In the genomic region with DNA sequence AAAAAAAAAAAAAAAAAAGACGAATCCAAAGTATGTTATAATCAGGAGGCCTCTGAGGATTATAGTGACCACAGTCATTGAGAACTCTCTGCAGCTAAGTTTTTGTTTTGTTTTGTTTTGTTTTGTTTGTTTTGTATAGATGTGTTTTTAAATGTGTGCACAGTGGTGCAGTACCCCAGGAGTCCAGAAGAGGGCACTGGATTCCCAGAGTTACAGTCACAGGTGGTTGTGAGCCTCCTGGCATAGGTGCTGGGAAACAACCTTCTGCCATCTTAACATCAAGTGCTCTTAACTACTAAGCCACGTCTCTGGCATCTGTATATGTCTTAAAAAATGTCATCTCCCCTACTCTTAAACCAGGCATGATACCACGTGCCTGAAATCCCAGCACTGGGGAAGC, we compare ENCODE assay signal across 9 mouse cellular contexts. TPM values are rescaled to one million over a fixed set of nuclear protein-coding genes. Genes with fewer than 3 reads are reported as not detected.
DNase-seq lines count a peak whose midpoint lies in the region; ATAC-seq lines count a peak whose summit lies in the region.
"Had no signal": no experiment of that assay in that cellular context is flagged by ENCODE, and none has a peak within 500 bp of the region (broad histone marks: within the 10 kb centered on the region; RNA-seq: fewer than 3 reads in every experiment).

No protein-coding gene starts in this region.

- H3K4me1 ChIP-seq in forebrain, embryonic 14.5 days (ENCODE audit: control insufficient read depth, insufficient read depth, low read length), result no peaks in the 10 kb centered on the region
- H3K4me1 ChIP-seq in forebrain, embryonic 13.5 days, result no peaks in the 10 kb centered on the region
- no peaks in the 10 kb centered on the region for H3K4me1 ChIP-seq in hindbrain, embryonic 13.5 days (replicated peaks)

- ATAC-seq in forebrain, embryonic 14.5 days, result 0 out of 2 replicates have a peak, but pooled peaks have one; percentile 16
- no peak for ATAC-seq in forebrain, embryonic 13.5 days
- no peak for ATAC-seq in hindbrain, embryonic 13.5 days (ENCODE audit: low FRiP score)

- H3K9ac ChIP-seq in forebrain, embryonic 14.5 days (ENCODE audit: low read length), result no peak overlapping the region
- no peak overlapping the region for H3K9ac ChIP-seq in forebrain, embryonic 13.5 days
- no peak overlapping the region for H3K9ac ChIP-seq in hindbrain, embryonic 13.5 days

- H3K27ac ChIP-seq in forebrain, embryonic 14.5 days (ENCODE audit: low read depth, low read length), result no peak overlapping the region
- no peak overlapping the region for H3K27ac ChIP-seq in forebrain, embryonic 13.5 days
- no peak overlapping the region for H3K27ac ChIP-seq in hindbrain, embryonic 13.5 days

- WGBS in forebrain, embryonic 14.5 days, result 50% methylated on average over 3 of the region's 3 CpGs
- WGBS in forebrain, embryonic 13.5 days, result 48% methylated on average over 3 of the region's 3 CpGs
- WGBS in hindbrain, embryonic 13.5 days, result 53% methylated on average over 3 of the region's 3 CpGs

- DNase-seq in forebrain, embryonic 14.5 days (ENCODE audit: low spot score), result peak; percentile 59
- peak; percentile 54 for DNase-seq in right cerebral cortex, postnatal 4 days
- DNase-seq in right cerebral cortex, adult 18-20 months, result no peak
- peak; percentile 28 for DNase-seq in embryo, embryonic 11 days
- peak; percentile 48 for DNase-seq in retina, postnatal 1 day
- DNase-seq in frontal cortex, postnatal 10 days (ENCODE audit: low spot score in 2 of 2), result no peak

- H3K27me3 ChIP-seq in forebrain, embryonic 14.5 days (replicated peaks; ENCODE audit: control insufficient read depth, insufficient read depth, low read length), result no peaks in the 10 kb centered on the region
- no peaks in the 10 kb centered on the region for H3K27me3 ChIP-seq in forebrain, embryonic 13.5 days
- no peaks in the 10 kb centered on the region for H3K27me3 ChIP-seq in hindbrain, embryonic 13.5 days

- H3K4me3 ChIP-seq in forebrain, embryonic 14.5 days (ENCODE audit: low read depth, low read length), result no peak overlapping the region
- H3K4me3 ChIP-seq in forebrain, embryonic 13.5 days, result no peak overlapping the region
- H3K4me3 ChIP-seq in hindbrain, embryonic 13.5 days, result no peak overlapping the region

- H3K36me3 ChIP-seq in forebrain, embryonic 14.5 days (ENCODE audit: control insufficient read depth, insufficient read depth, low read length), result peaks cover 88% of the 10 kb centered on the region
- H3K36me3 ChIP-seq in forebrain, embryonic 13.5 days (ENCODE audit: poor library complexity, severe bottlenecking), result peaks cover 90% of the 10 kb centered on the region
- H3K36me3 ChIP-seq in hindbrain, embryonic 13.5 days, result peaks cover 91% of the 10 kb centered on the region

- H3K4me2 ChIP-seq in forebrain, embryonic 14.5 days (ENCODE audit: low read length), result no peak overlapping the region
- H3K4me2 ChIP-seq in forebrain, embryonic 13.5 days, result no peak overlapping the region
- H3K4me2 ChIP-seq in hindbrain, embryonic 13.5 days, result no peak overlapping the region

- H3K9me3 ChIP-seq in forebrain, embryonic 14.5 days (replicated peaks; ENCODE audit: control insufficient read depth, low read length), result no peaks in the 10 kb centered on the region
- H3K9me3 ChIP-seq in forebrain, embryonic 13.5 days (replicated peaks), result no peaks in the 10 kb centered on the region
- no peaks in the 10 kb centered on the region for H3K9me3 ChIP-seq in hindbrain, embryonic 13.5 days

RNA-seq across cellular contexts. Expression of gene Alkbh6, which starts 7.6 kb away (rescaled TPM):
- 102 and 118 TPM in 2 replicates for polyA plus RNA-seq in forebrain, embryonic 14.5 days (2014; fragmentation: Nextera tagmentation; extraction: Ambion mirVana)
- polyA plus RNA-seq in forebrain, embryonic 13.5 days (2015; fragmentation: Nextera tagmentation; extraction: Ambion mirVana), result 101 and 102 TPM in 2 replicates
- polyA plus RNA-seq in hindbrain, embryonic 13.5 days (2015; fragmentation: Nextera tagmentation; extraction: Ambion mirVana), result 118 and 126 TPM in 2 replicates

RNA-seq across cellular contexts. Expression of gene Clip3, which starts 9.4 kb away (rescaled TPM):
- 142 and 174 TPM in 2 replicates for polyA plus RNA-seq in forebrain, embryonic 14.5 days (2014; fragmentation: Nextera tagmentation; extraction: Ambion mirVana)
- 88.8 and 91.4 TPM in 2 replicates for polyA plus RNA-seq in forebrain, embryonic 13.5 days (2015; fragmentation: Nextera tagmentation; extraction: Ambion mirVana)
- polyA plus RNA-seq in hindbrain, embryonic 13.5 days (2015; fragmentation: Nextera tagmentation; extraction: Ambion mirVana), result 84.2 and 90.1 TPM in 2 replicates

RNA-seq across cellular contexts. Expression of gene Syne4, which starts 13.7 kb away (rescaled TPM):
- polyA plus RNA-seq in forebrain, embryonic 14.5 days (2014; fragmentation: Nextera tagmentation; extraction: Ambion mirVana), result 3.6 and 3.7 TPM in 2 replicates
- polyA plus RNA-seq in forebrain, embryonic 13.5 days (2015; fragmentation: Nextera tagmentation; extraction: Ambion mirVana), result 9.2 and 12.7 TPM in 2 replicates
- 13.1 and 16.8 TPM in 2 replicates for polyA plus RNA-seq in hindbrain, embryonic 13.5 days (2015; fragmentation: Nextera tagmentation; extraction: Ambion mirVana)

RNA-seq across cellular contexts. Expression of gene E130208F15Rik, which starts 20.6 kb away (rescaled TPM):
- not detected in 2 replicates for polyA plus RNA-seq in forebrain, embryonic 14.5 days (2014; fragmentation: Nextera tagmentation; extraction: Ambion mirVana)
- not detected in 2 replicates for polyA plus RNA-seq in forebrain, embryonic 13.5 days (2015; fragmentation: Nextera tagmentation; extraction: Ambion mirVana)
- 0.36 TPM in 1 of 2 replicates, not detected in the other for polyA plus RNA-seq in hindbrain, embryonic 13.5 days (2015; fragmentation: Nextera tagmentation; extraction: Ambion mirVana)
- polyA plus RNA-seq: neural tube, embryonic 11.5 days had no signal

RNA-seq across cellular contexts. Expression of gene Wdr62, which starts 20.7 kb away (rescaled TPM):
- 5.6 and 5.8 TPM in 2 replicates for polyA plus RNA-seq in forebrain, embryonic 14.5 days (2014; fragmentation: Nextera tagmentation; extraction: Ambion mirVana)
- polyA plus RNA-seq in forebrain, embryonic 13.5 days (2015; fragmentation: Nextera tagmentation; extraction: Ambion mirVana), result 11.6 and 13.2 TPM in 2 replicates
- 3.1 and 4.3 TPM in 2 replicates for polyA plus RNA-seq in hindbrain, embryonic 13.5 days (2015; fragmentation: Nextera tagmentation; extraction: Ambion mirVana)

Comparison
In these comparisons a context has a peak if more than half of its experiments do, and no peak if none do; other contexts are left out.
1. DNase-seq: peak in forebrain, embryonic 14.5 days (single experiment), right cerebral cortex, postnatal 4 days (single experiment), embryo, embryonic 11 days (single experiment) and retina, postnatal 1 day (single experiment); none in right cerebral cortex, adult 18-20 months (single experiment) and frontal cortex, postnatal 10 days (0 of 2).